Mouse (Mus musculus) midbrain, embryonic 16.5 days (tissue): ENCODE results near the gene Defb15. TPM values are rescaled to one million over a fixed set of nuclear protein-coding genes. Genes with fewer than 3 reads are reported as not detected.

Experiments used
- polyA plus RNA-seq: library from polyadenylated mRNA; unstranded; fragments of >200 nt; fragmentation: Nextera tagmentation; extraction: Ambion mirVana; gene quantifications from 2 replicates; pipeline ENCODE4 v1.2.1, GENCODE M21; 2015

Defb15 gene
- polyA plus RNA-seq, 1 experiment from 2014 or later: not detected

Other genes with a start within 250 kb of the Defb15 start
- not detected in 2 replicates for gene AY761184, start 229.1 kb downstream of the Defb15 start, polyA plus RNA-seq
- gene Defa24, start 198.2 kb downstream of the Defb15 start, polyA plus RNA-seq: not detected in 2 replicates
- gene Defb50, start 109.2 kb downstream of the Defb15 start, polyA plus RNA-seq: not detected in 2 replicates
- gene Defb2, start 92.8 kb downstream of the Defb15 start, polyA plus RNA-seq: not detected in 2 replicates
- not detected in 2 replicates for gene Defb10, start 73.8 kb downstream of the Defb15 start, polyA plus RNA-seq
- not detected in 2 replicates for gene Defb9, start 47.3 kb downstream of the Defb15 start, polyA plus RNA-seq
- gene Defb11, start 26.3 kb downstream of the Defb15 start, polyA plus RNA-seq: 5.6 and 10.9 TPM in 2 replicates
- not detected in 2 replicates for gene Defb35, start 5.6 kb upstream of the Defb15 start, polyA plus RNA-seq
- not detected in 2 replicates for gene Defb13, start 14.1 kb upstream of the Defb15 start, polyA plus RNA-seq
- gene Fam90a1a, start 26.0 kb upstream of the Defb15 start, polyA plus RNA-seq: not detected in 2 replicates
- not detected in 2 replicates for gene Ccdc70, start 37.1 kb upstream of the Defb15 start, polyA plus RNA-seq
- 1.5 and 1.6 TPM in 2 replicates for gene Atp7b, start 127.6 kb upstream of the Defb15 start, polyA plus RNA-seq
- 44.5 and 49.6 TPM in 2 replicates for gene Alg11, start 128.0 kb upstream of the Defb15 start, polyA plus RNA-seq
- 1.0 and 1.3 TPM in 2 replicates for gene Nek5, start 192.3 kb upstream of the Defb15 start, polyA plus RNA-seq
- gene Nek3, start 233.7 kb upstream of the Defb15 start, polyA plus RNA-seq: 6.1 and 9.1 TPM in 2 replicates